Mouse (Mus musculus) brown adipose tissue, adult 24 weeks (tissue): ENCODE measurements around the gene Fam161a. TPM values are rescaled to one million over a fixed set of nuclear protein-coding genes. Genes with fewer than 3 reads are reported as not detected.

Source experiments
- H3K27ac ChIP-seq: fragments of 200-500 bp; replicated peaks from 2 replicates; pipeline ENCODE4 v1.5.1; 2012; ENCODE audit warnings: low read depth, mild to moderate bottlenecking, low read length
- H3K4me1 ChIP-seq: fragments of 200-500 bp; 2 replicates; pipeline ENCODE4 v1.6.1; 2012; ENCODE audit warnings: low read length, mixed read lengths; ENCODE audit not compliant: control insufficient read depth, insufficient read depth, insufficient read length
- H3K4me3 ChIP-seq: fragments of 200-500 bp; 2 replicates; pipeline ENCODE4 v1.5.1; 2012; ENCODE audit warnings: low read depth, mild to moderate bottlenecking, low read length, moderate library complexity; ENCODE audit not compliant: insufficient read depth
- polyA plus RNA-seq: library from polyadenylated mRNA; stranded (reverse); fragments of >200 nt; gene quantifications from 2 replicates; pipeline ENCODE4 v1.2.4, GENCODE M21; 2012; ENCODE audit not compliant: missing spikeins, insufficient read depth, insufficient read length

The Fam161a gene
- polyA plus RNA-seq, 1 experiment, result 5.5 TPM

- peak overlapping the region; percentile 80; the same call in 1 of the 2 replicates for H3K27ac ChIP-seq
- peaks cover 7% of the 10 kb centered on the region for H3K4me1 ChIP-seq
- H3K4me3 ChIP-seq, result peak overlapping the region; percentile 82
These were observed 25.8 kb upstream of the Fam161a start for GRCm38 (mm10) chr11:22981543-22981950.

GRCm38 (mm10) chr11:22981984-22982757 is 25.2 kb upstream of the Fam161a start, which contains the start of the genes Gm28048 and Commd1:
Gene Gm28048, minus strand, starts transcription at chr11:22982090.
Gene Commd1, minus strand, starts transcription at chr11:22982382.
- H3K27ac ChIP-seq, result peak within 1 kb of the TSS; percentile 80
- H3K4me1 ChIP-seq, result peaks cover 4% of the 10 kb centered on the region
- peak within 1 kb of the TSS; percentile 82 for H3K4me3 ChIP-seq

- peaks cover 4% of the 10 kb centered on the region for H3K4me1 ChIP-seq
- no peak overlapping the region for H3K27ac ChIP-seq
- no peak overlapping the region for H3K4me3 ChIP-seq
These were observed 24.5 kb upstream of the Fam161a start for GRCm38 (mm10) chr11:22982846-22983245.

DNA sequence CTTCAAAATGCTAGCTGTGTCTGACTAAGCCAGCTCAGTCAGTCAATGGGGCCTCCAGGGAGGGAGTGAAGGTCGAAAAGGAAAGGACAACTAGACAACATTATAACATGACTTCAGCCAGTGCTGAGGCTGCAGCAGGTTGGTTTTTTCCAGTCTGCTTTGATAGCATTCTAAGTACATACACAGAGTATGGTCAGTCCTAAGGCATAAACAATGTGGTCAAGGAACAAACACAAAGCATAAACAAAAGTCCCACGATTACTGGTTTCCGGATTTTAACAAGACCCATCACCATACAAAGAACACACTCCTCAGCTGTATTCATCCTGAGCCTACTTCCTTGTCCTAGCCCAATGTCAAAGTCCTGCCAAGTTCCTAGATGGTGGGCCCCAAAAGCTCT is 21.8 kb upstream of the Fam161a start:
- Histone ChIP-seq H3K27ac (no peak overlapping the region), H3K4me3 (no peak overlapping the region), H3K4me1 (peaks cover 4% of the 10 kb centered on the region; the same call in 1 of the 2 replicates)

DNA sequence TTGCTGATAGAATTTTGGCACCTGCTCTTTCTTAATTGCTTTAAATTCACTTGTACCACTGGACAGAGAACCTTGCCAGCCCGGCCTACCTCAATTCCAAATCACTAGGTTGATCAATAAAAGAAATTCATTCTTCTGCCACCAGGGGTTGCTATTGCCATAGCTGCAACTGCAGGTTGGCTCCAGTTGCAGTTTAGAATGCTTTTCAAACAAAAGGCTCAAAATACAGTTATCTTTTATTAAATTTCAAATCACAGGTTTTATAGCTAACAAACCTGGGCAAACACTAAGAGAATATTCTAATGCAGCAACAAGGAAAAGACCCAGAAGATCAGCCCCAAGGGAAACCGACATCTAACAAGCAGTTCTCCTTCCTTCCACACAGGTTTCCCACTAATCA is 20.0 kb upstream of the Fam161a start:
- Histone ChIP-seq H3K27ac (no peak overlapping the region), H3K4me1 (peaks cover 6% of the 10 kb centered on the region; the same call in 1 of the 2 replicates)

DNA sequence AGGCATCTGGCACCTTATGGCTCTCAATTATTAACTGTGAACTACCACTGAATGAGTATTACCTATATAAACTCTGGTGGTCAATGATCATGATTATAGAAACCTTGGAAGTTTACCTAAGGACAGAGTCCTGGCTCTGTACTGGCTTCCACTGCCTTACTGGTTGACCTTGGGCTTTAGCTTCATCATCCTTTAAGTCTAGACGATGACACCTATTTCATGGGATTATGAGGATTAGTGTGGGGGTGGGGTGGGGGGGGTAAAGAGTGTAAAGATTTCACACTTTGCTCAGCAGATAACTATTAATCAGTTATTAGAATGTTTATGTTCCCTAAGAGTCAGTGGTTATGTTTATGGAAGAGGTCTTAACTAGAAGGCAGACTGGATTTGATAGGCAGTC is 17.5 kb upstream of the Fam161a start:
- Histone ChIP-seq H3K4me3 (peak overlapping the region; percentile 88), H3K4me1 (peaks cover 6% of the 10 kb centered on the region; the same call in 1 of the 2 replicates), H3K27ac (peak overlapping the region; percentile 78)

More for the DNA sequence above, 20.0 kb upstream of the Fam161a start:
- H3K4me3 ChIP-seq, result no peak overlapping the region

- Histone ChIP-seq H3K27ac (peak within 1 kb of the TSS; percentile 78), H3K4me3 (peak within 1 kb of the TSS; percentile 88), H3K4me1 (peaks cover 6% of the 10 kb centered on the region; the same call in 1 of the 2 replicates)
These were observed 16.8 kb upstream of the Fam161a start, which contains the start of gene Cct4 for GRCm38 (mm10) chr11:22990393-22991126. Gene Cct4, plus strand, starts transcription at chr11:22990519.

DNA sequence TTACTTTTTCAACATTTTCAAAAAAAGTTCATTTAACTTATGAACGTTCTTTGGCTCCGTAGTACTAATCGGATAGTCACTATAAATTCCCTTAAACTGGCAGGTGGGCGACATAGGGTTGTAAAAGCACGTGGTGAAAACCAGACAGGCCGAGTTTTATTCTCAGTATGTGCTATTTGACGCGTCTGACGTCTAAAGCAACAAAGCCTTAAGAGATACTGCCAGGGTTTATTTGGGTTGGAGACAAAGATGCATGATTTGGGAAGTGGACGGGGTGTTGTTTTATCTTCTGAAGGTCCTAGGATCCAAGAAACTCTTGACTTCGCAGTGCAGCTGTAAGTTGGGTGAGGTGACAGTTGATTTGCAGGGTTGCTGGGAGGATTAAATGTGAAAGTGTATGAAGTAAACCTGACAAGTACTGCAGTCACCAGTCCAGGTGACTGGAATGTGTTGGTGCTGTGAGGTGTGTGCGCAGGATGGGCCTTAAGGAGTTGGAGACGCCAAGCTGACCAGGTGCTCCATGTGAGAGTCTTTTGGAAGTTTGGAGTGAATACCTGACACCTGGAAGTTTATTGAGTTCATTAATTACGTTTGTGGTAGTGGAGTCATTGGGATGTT is 16.0 kb upstream of the Fam161a start:
- peak overlapping the region; percentile 88 for H3K4me3 ChIP-seq
- peaks cover 6% of the 10 kb centered on the region; the same call in 1 of the 2 replicates for H3K4me1 ChIP-seq
- no peak overlapping the region for H3K27ac ChIP-seq

GRCm38 (mm10) chr11:22994271-22994670 is 13.1 kb upstream of the Fam161a start:
- Histone ChIP-seq H3K4me1 (peaks cover 6% of the 10 kb centered on the region; the same call in 1 of the 2 replicates), H3K27ac (no peak overlapping the region), H3K4me3 (no peak overlapping the region)

GRCm38 (mm10) chr11:22995461-22995860 is 11.9 kb upstream of the Fam161a start:
- Histone ChIP-seq H3K4me1 (peaks cover 6% of the 10 kb centered on the region; the same call in 1 of the 2 replicates), H3K4me3 (no peak overlapping the region), H3K27ac (no peak overlapping the region)

GRCm38 (mm10) chr11:22998308-22998707 is 9.0 kb upstream of the Fam161a start:
- Histone ChIP-seq H3K27ac (no peak overlapping the region), H3K4me3 (no peak overlapping the region), H3K4me1 (no peaks in the 10 kb centered on the region)

DNA sequence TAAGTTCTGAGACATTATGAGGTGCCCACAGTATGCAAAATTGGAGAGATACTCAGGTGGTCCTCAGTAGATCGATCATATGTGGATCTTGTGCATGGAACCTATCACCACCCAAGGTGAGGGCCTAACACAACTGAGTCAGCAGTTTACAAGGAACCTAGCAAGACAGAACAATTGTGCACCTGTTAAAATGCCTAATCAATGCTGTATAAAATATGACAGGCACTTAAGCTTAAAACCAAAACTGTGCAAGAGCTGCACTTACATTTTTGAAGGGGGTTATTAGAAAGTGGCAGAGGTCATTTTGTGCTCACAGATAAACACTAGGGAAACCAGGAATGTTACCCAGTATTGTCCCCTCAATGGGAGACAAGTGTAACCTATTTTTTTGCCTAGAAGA is 2.1 kb upstream of the Fam161a start:
- Histone ChIP-seq H3K27ac (no peak overlapping the region), H3K4me3 (no peak overlapping the region), H3K4me1 (no peaks in the 10 kb centered on the region)

- no peaks in the 10 kb centered on the region for H3K4me1 ChIP-seq
- no peak overlapping the region for H3K27ac ChIP-seq
- H3K4me3 ChIP-seq, result peak overlapping the region; percentile 65
These were observed 208 bp upstream of the Fam161a start for GRCm38 (mm10) chr11:23007166-23007480.

GRCm38 (mm10) chr11:23008181-23008823 is 971 bp downstream of the Fam161a start:
- Histone ChIP-seq H3K4me3 (peak overlapping the region; percentile 83), H3K4me1 (no peaks in the 10 kb centered on the region), H3K27ac (peak overlapping the region; percentile 73)

DNA sequence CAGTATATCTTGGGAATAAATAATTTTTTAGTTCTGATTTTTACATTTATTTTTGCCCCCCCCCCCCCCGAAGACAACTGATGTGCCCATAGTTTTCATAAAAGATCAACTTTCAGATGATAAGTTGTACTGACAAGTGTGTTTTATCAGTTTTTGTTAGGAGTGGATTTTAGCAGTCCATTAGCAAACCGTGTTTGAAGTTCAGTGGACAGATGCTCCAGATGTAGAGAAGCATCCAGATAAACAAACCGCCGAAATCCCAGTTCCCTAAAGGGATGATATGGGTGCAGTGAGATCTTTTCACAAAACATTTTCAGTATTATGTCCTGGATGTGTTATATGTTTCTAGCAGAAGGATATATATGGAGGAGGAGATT is 1.5 kb downstream of the Fam161a start:
- Histone ChIP-seq H3K4me1 (no peaks in the 10 kb centered on the region), H3K27ac (no peak overlapping the region), H3K4me3 (peak overlapping the region; percentile 83)
